Mouse (Mus musculus) lung, postnatal 36 days (tissue): ENCODE results near the gene Pithd1.
A peak's percentile ranks its signal among the peaks of the same experiment; 100 is the strongest.

Source experiments
- DNase-seq: peaks from one replicate; pipeline ENCODE4 v3.0.0; 2022; ENCODE audit warnings: mixed read lengths

Pithd1 gene

GRCm38 (mm10) chr4:135986943-135987710 is at the start of gene Pithd1:
Gene Pithd1 (minus strand): TSS chr4:135987264.
- DNase-seq, result peak; percentile 94

GRCm38 (mm10) chr4:136035078-136035477 is 48.0 kb upstream of the Pithd1 start:
- no peak for DNase-seq

GRCm38 (mm10) chr4:136033231-136033630 is 46.2 kb upstream of the Pithd1 start:
- DNase-seq, result no peak

- DNase-seq, result peak; percentile 46
Measured at GRCm38 (mm10) chr4:136030968-136031909, 44.2 kb upstream of the Pithd1 start.

GRCm38 (mm10) chr4:136028689-136029088 is 41.6 kb upstream of the Pithd1 start:
- no peak for DNase-seq

- peak; percentile 32 for DNase-seq
Measured at GRCm38 (mm10) chr4:136028132-136028564, 41.1 kb upstream of the Pithd1 start.

GRCm38 (mm10) chr4:136027416-136028131 is 40.5 kb upstream of the Pithd1 start:
- no peak for DNase-seq

GRCm38 (mm10) chr4:136025350-136025749 is 38.3 kb upstream of the Pithd1 start:
- no peak for DNase-seq

GRCm38 (mm10) chr4:136022924-136023323 is 35.9 kb upstream of the Pithd1 start:
- DNase-seq, result peak; percentile 25

- DNase-seq, result peak; percentile 100
Measured at GRCm38 (mm10) chr4:136021549-136022047, 34.5 kb upstream of the Pithd1 start, which contains the start of gene Eloa. Gene Eloa (minus strand): TSS chr4:136021763.

- peak; percentile 60 for DNase-seq
Measured at GRCm38 (mm10) chr4:136020743-136021548, 33.9 kb upstream of the Pithd1 start.

GRCm38 (mm10) chr4:136016059-136016602 is 29.1 kb upstream of the Pithd1 start:
- no peak for DNase-seq

GRCm38 (mm10) chr4:136010586-136010985 is 23.5 kb upstream of the Pithd1 start:
- no peak for DNase-seq

GRCm38 (mm10) chr4:136008782-136009447 is 21.9 kb upstream of the Pithd1 start:
- no peak for DNase-seq

- peak; percentile 27 for DNase-seq
Measured at GRCm38 (mm10) chr4:136006821-136007220, 19.8 kb upstream of the Pithd1 start.

- DNase-seq, result no peak
Measured at GRCm38 (mm10) chr4:136004921-136005320, 17.9 kb upstream of the Pithd1 start.

- no peak for DNase-seq
Measured at GRCm38 (mm10) chr4:136004107-136004675, 17.1 kb upstream of the Pithd1 start.

- no peak for DNase-seq
Measured at GRCm38 (mm10) chr4:135995118-135995517, 8.1 kb upstream of the Pithd1 start.

GRCm38 (mm10) chr4:135993941-135994340 is 6.9 kb upstream of the Pithd1 start:
- DNase-seq, result no peak

GRCm38 (mm10) chr4:135987714-135988113 is 650 bp upstream of the Pithd1 start:
- DNase-seq, result no peak
